Mouse (Mus musculus) kidney, postnatal 0 days (tissue): ENCODE measurements around the gene Myh6. TPM values are rescaled to one million over a fixed set of nuclear protein-coding genes. Genes with fewer than 3 reads are reported as not detected.

Experiments used
- ATAC-seq: fragments of 200-750 bp; cut with Nextera tagmentation; replicated peaks from 2 replicates; pipeline ENCODE4 v1.8.0; 2017; ENCODE audit warnings: low read depth, moderate number of reproducible peaks, moderate TSS enrichment, moderate library complexity; ENCODE audit not compliant: low FRiP score
- DNase-seq: peaks from one replicate; pipeline ENCODE4 v3.0.0-alpha.2; 2016; ENCODE audit warnings: low spot score
- H3K27ac ChIP-seq: fragments of 300-500 bp; sonication (generic); 2 replicates; pipeline ENCODE4 v1.5.1; 2014; ENCODE audit warnings: mild to moderate bottlenecking
- H3K27me3 ChIP-seq: fragments of 300-500 bp; sonication (generic); 2 replicates; pipeline ENCODE4 v1.6.1; 2014; ENCODE audit warnings: low read length, mixed read lengths; ENCODE audit not compliant: insufficient read depth
- H3K36me3 ChIP-seq: fragments of 300-500 bp; sonication (generic); 2 replicates; pipeline ENCODE4 v1.6.1; 2014; ENCODE audit warnings: low read length, mixed read lengths; ENCODE audit not compliant: insufficient read depth
- H3K4me1 ChIP-seq: fragments of 300-500 bp; sonication (generic); replicated peaks from 2 replicates; pipeline ENCODE4 v1.6.1; 2014; ENCODE audit warnings: antibody characterized with exemption, low read length, mixed read lengths; ENCODE audit not compliant: insufficient read depth
- H3K4me2 ChIP-seq: fragments of 300-500 bp; sonication (generic); 2 replicates; pipeline ENCODE4 v1.6.1; 2014; ENCODE audit warnings: mild to moderate bottlenecking, low read length, moderate library complexity, mixed read lengths
- H3K4me3 ChIP-seq: fragments of 300-500 bp; sonication (generic); replicated peaks from 2 replicates; pipeline ENCODE4 v1.5.1; 2014; ENCODE audit warnings: low read depth, low read length
- H3K9ac ChIP-seq: fragments of 300-500 bp; sonication (generic); 2 replicates; pipeline ENCODE4 v1.6.1; 2014; ENCODE audit warnings: low read depth, low read length
- H3K9me3 ChIP-seq: fragments of 300-500 bp; sonication (generic); replicated peaks from 2 replicates; pipeline ENCODE4 v1.6.1; 2016; ENCODE audit warnings: low read length, inconsistent platforms, mixed read lengths
- CTCF ChIP-seq: IDR thresholded peaks from 2 replicates; pipeline ENCODE4 v1.5.1; 2016; ENCODE audit warnings: antibody characterized with exemption, low read depth, mild to moderate bottlenecking, moderate library complexity
- WGBS: fragments of 180-500 bp; shearing (Covaris S2); extraction: QIAGEN DNeasy Blood & Tissue Kit; methylation state at CpG from one replicate; pipeline ENCODE4 v1.1.7; 2014; 5-methylcytosine and 5-hydroxymethylcytosine counted together
- polyA plus RNA-seq: library from polyadenylated mRNA; unstranded; fragments of >200 nt; fragmentation: Nextera tagmentation; extraction: Ambion mirVana; gene quantifications from 2 replicates; pipeline ENCODE4 v1.2.1, GENCODE M21; 2015

Myh6 gene
- polyA plus RNA-seq, 1 experiment from 2014 or later = 0.62 TPM

GRCm38 (mm10) chr14:54939434-54940175, 27.1 kb downstream of the Myh6 start:
- TF ChIP-seq CTCF = peak; percentile 92
- H3K4me3 ChIP-seq = no peak overlapping the region
- H3K27me3 ChIP-seq = no peaks in the 10 kb centered on the region
- peaks cover 13% of the 10 kb centered on the region for H3K4me1 ChIP-seq
- no peaks in the 10 kb centered on the region for H3K36me3 ChIP-seq
- WGBS = 46% methylated on average over 12 of the region's 12 CpGs
- no peak overlapping the region for H3K9ac ChIP-seq
- peak; percentile 81 for DNase-seq
- H3K27ac ChIP-seq = peak overlapping the region; percentile 52; the same call in 1 of the 2 replicates
- no peaks in the 10 kb centered on the region for H3K9me3 ChIP-seq
- H3K4me2 ChIP-seq = no peak overlapping the region
- ATAC-seq = peak; percentile 70; the same call in 1 of the 2 replicates

DNA sequence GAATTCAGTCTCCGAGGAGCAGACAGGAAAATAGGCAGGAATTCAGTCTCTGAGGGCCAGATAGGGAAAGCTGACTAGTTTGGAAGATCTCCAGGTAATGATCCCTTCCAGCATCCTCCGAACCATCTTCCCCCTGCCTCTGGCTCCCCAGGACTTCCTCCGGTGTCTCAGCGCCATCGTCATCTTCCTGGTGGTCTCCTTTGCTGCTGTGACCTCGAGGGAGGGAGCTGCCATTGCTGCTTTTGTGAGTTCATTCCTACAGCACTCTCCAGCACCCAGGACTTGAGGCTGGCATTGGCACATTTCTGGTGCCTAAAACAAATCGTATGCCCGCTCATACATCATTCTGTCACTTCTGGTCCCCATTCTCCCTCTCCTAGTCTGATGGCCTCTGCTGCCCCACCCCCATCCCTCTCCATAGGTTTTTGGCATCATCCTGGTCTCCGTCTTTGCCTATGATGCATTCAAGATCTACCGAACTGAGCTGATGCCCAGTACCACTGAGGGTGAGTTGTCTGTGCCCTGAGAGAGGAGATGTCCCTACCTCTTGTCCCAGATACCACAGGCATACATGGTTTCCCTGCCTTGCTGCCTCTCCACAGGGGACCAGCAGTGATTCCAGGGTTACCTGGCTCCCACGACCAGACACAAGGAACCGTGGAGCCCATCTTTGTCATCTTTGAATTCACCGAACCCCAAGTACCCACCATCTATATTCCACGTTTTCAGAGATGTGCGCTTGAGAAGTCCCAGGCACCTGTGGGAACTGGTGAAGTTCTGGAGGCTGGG, 28.1 kb downstream of the Myh6 start:
- no peak for TF ChIP-seq CTCF
- ATAC-seq (no peak), DNase-seq (no peak)
- Histone ChIP-seq H3K4me2 (no peak overlapping the region), H3K27me3 (no peaks in the 10 kb centered on the region), H3K27ac (no peak overlapping the region), H3K4me3 (no peak overlapping the region), H3K9ac (no peak overlapping the region), H3K36me3 (no peaks in the 10 kb centered on the region), H3K4me1 (peaks cover 13% of the 10 kb centered on the region), H3K9me3 (no peaks in the 10 kb centered on the region)
- WGBS = 72% methylated on average over 15 of the region's 15 CpGs

- 77% methylated on average over 16 of the region's 16 CpGs for WGBS
- ATAC-seq (no peak), DNase-seq (no peak)
- no peaks in the 10 kb centered on the region for H3K36me3 ChIP-seq
- no peak for TF ChIP-seq CTCF
- no peak overlapping the region for H3K4me3 ChIP-seq
- no peak overlapping the region for H3K27ac ChIP-seq
- H3K4me1 ChIP-seq = peaks cover 13% of the 10 kb centered on the region
- no peaks in the 10 kb centered on the region for H3K9me3 ChIP-seq
- H3K4me2 ChIP-seq = no peak overlapping the region
- no peak overlapping the region for H3K9ac ChIP-seq
- no peaks in the 10 kb centered on the region for H3K27me3 ChIP-seq
Measured at GRCm38 (mm10) chr14:54937361-54938182, 29.2 kb downstream of the Myh6 start.

DNA sequence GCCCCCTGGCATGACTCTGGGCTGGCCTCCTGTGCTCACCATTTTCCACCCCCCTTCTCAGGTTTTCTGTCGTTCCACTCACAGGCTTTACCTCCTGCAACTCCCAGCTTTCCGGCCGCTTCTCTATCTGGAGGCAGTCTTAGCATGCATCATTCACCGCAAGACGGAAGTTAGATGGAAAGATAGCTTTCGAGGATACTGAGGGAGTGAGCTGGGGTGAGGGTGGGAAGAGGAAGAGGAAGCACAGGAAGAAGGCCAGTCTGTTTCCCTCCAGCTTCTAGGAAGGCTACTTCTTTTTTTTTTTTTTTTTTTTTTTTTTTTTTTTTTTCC, 29.9 kb downstream of the Myh6 start:
- WGBS = 23% methylated on average over 6 of the region's 6 CpGs

DNA sequence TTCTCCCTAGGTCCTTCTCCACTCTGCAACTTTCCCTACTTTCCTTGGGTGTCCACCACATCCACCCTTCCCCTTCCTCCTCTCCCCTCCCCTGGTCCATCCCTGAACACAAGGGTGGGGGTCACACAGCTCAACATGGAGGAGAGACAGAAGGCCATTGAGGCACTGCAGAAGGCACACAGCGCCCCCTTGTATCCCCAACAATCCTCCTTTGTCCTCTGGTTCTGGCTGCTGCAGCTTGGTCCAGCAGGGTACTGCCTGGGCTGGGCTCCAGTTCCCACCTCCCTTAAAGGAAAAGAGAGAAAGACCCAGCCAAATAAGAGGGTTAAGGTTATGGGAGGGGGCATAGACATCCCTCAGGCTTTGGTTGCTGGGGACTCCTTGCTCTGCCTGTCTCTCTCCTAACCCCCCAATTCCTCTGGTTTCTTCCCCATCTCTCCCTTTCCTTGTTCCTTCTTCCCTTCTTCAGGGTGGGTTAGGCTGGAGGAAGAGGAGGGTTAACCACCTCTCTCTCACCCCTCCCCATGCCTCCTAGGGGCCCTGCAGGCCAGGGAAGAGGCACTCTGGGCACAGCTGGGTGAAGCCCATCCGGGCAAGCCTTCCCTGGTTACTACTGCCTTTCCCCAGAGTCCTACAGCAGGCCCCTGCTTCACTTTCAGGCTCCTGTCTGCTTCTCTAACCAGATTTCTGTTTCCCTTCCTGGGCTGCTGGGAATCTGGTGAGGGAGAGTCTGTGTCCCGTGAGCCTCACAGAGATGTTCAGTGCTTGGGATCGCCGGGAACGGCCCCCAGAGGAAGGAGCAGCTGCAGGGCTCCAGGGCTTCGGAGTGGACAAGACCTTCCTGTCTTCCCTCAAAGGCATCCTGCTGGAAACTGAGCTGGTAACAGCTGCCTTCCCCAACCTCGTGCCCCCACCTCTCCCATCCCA, 30.6 kb downstream of the Myh6 start, which contains the start of gene Cmtm5:
Cmtm5 (plus strand) TSS at position 358 of the 927 bp plus-strand sequence.
- Histone ChIP-seq H3K36me3 (no peaks in the 10 kb centered on the region), H3K4me3 (no peak within 1 kb of the TSS), H3K4me1 (peaks cover 13% of the 10 kb centered on the region), H3K9me3 (no peaks in the 10 kb centered on the region), H3K27me3 (no peaks in the 10 kb centered on the region), H3K4me2 (no peak within 1 kb of the TSS), H3K27ac (peak within 1 kb of the TSS; percentile 47), H3K9ac (peak within 1 kb of the TSS; percentile 35; the same call in 1 of the 2 replicates)
- TF ChIP-seq CTCF = peak; percentile 38; the same call in 1 of the 2 replicates
- ATAC-seq (peak; percentile 11; the same call in 1 of the 2 replicates), DNase-seq (no peak)
- 22% methylated on average over 8 of the region's 8 CpGs for WGBS

More for the DNA sequence above, 29.9 kb downstream of the Myh6 start:
- no peaks in the 10 kb centered on the region for H3K9me3 ChIP-seq
- ATAC-seq = 0 out of 2 replicates have a peak, but pooled peaks have one; percentile 7
- DNase-seq = peak; percentile 66
- H3K4me1 ChIP-seq = peaks cover 13% of the 10 kb centered on the region
- no peaks in the 10 kb centered on the region for H3K27me3 ChIP-seq
- H3K4me2 ChIP-seq = no peak overlapping the region
- no peak overlapping the region for H3K9ac ChIP-seq
- peak overlapping the region; percentile 47; the same call in 1 of the 2 replicates for H3K27ac ChIP-seq
- no peak overlapping the region for H3K4me3 ChIP-seq
- no peak for TF ChIP-seq CTCF
- no peaks in the 10 kb centered on the region for H3K36me3 ChIP-seq
